Comparison of ENCODE assay signal across 25 mouse cellular contexts in genomic region chr17:27803752-27804151, GRCm38 (mm10). TPM values are rescaled to one million over a fixed set of nuclear protein-coding genes. Genes with fewer than 3 reads are reported as not detected.
DNase-seq lines count a peak whose midpoint lies in the region; ATAC-seq and TF ChIP-seq lines count a peak whose summit lies in the region.
"Had no signal": no experiment of that assay in that cellular context is flagged by ENCODE, and none has a peak within 500 bp of the region (broad histone marks: within the 10 kb centered on the region; RNA-seq: fewer than 3 reads in every experiment).

No protein-coding gene starts in this region.

- peaks cover 57% of the 10 kb centered on the region for H3K4me1 ChIP-seq in liver, adult 2 months (ENCODE audit: control insufficient read depth, insufficient read depth, low read length)
- peaks cover 6% of the 10 kb centered on the region for H3K4me1 ChIP-seq in ES-Bruce4 (ENCODE audit: control insufficient read depth, insufficient read depth, low read length)

- H3K9ac ChIP-seq in liver, adult 2 months (ENCODE audit: low read depth, low read length), result no peak overlapping the region
- no peak overlapping the region for H3K9ac ChIP-seq in ES-Bruce4 (ENCODE audit: low read depth, poor library complexity, severe bottlenecking)
- H3K9ac ChIP-seq: embryonic facial prominence, embryonic 12.5 days; forebrain, embryonic 15.5 days; heart, embryonic 12.5 days; hindbrain, embryonic 13.5 days; liver, embryonic 13.5 days; lung, embryonic 14.5 days; midbrain, embryonic 13.5 days had no signal

- no peak for TF ChIP-seq CTCF in gastrocnemius, adult 2 months (IDR thresholded peaks at IDR 0.05)
- TF ChIP-seq CTCF in liver, adult 2 months (IDR thresholded peaks at IDR 0.05; ENCODE audit: low read depth, low read length), result peak; percentile 32; the same call in 1 of the 2 replicates
- TF ChIP-seq CTCF in ES-Bruce4 (IDR thresholded peaks at IDR 0.05; ENCODE audit: low read depth, low read length), result peak; percentile 27

- no peaks in the 10 kb centered on the region for H3K36me3 ChIP-seq in liver, adult 2 months (ENCODE audit: control insufficient read depth, insufficient read depth, low read length)
- H3K36me3 ChIP-seq in ES-Bruce4 (ENCODE audit: control insufficient read depth, insufficient read depth, low read length, poor library complexity, severe bottlenecking), result no peaks in the 10 kb centered on the region
- H3K36me3 ChIP-seq: embryonic facial prominence, embryonic 12.5 days; forebrain, embryonic 15.5 days; heart, embryonic 12.5 days; hindbrain, embryonic 13.5 days; liver, embryonic 13.5 days; midbrain, embryonic 13.5 days had no signal

- no peak for TF ChIP-seq POLR2A in liver, adult 2 months (IDR thresholded peaks at IDR 0.05; ENCODE audit: extremely low read depth, insufficient read depth, low read length)
- no peak for TF ChIP-seq POLR2A in ES-Bruce4 (IDR thresholded peaks at IDR 0.05; ENCODE audit: insufficient read depth, low read length)

- H3K9me3 ChIP-seq in ES-Bruce4 (replicated peaks; ENCODE audit: control insufficient read depth, insufficient read depth, low read length, poor library complexity, severe bottlenecking), result no peaks in the 10 kb centered on the region
- H3K9me3 ChIP-seq: embryonic facial prominence, embryonic 12.5 days; forebrain, embryonic 15.5 days; heart, embryonic 12.5 days; hindbrain, embryonic 13.5 days; liver, embryonic 13.5 days; megakaryocyte, embryonic 14.5 days; midbrain, embryonic 13.5 days had no signal

- peaks cover 59% of the 10 kb centered on the region for H3K79me2 ChIP-seq in liver, adult 2 months (ENCODE audit: control insufficient read depth, insufficient read depth, low read length)

- no peak for DNase-seq in gastrocnemius, adult 2 months
- no peak for DNase-seq in gastrocnemius, postnatal 10 days
- DNase-seq in liver, adult 2 months (ENCODE audit: extremely low read depth, low read depth, low spot score), result peak; percentile 61
- no peak for DNase-seq in liver
- DNase-seq in adrenal gland, postnatal 25 days, result peak; percentile 32
- DNase-seq: cerebellum, adult 11 months; cerebellum, adult 9-10 months; embryo, embryonic 11 days; heart, adult 2 months; heart, postnatal 4 days; kidney, adult 2 months; kidney, postnatal 10 days; liver, embryonic 13.5 days; lung, embryonic 14.5 days; lung, postnatal 36 days had no signal

- no peak overlapping the region for H3K4me3 ChIP-seq in gastrocnemius, adult 2 months
- no peak overlapping the region for H3K4me3 ChIP-seq in liver, adult 2 months (ENCODE audit: insufficient read depth, low read depth, low read length)
- no peak overlapping the region for H3K4me3 ChIP-seq in ES-Bruce4 (ENCODE audit: low read depth, low read length)
- H3K4me3 ChIP-seq: embryonic facial prominence, embryonic 12.5 days; forebrain, embryonic 15.5 days; heart, adult 2 months; heart, embryonic 12.5 days; hindbrain, embryonic 13.5 days; liver, embryonic 13.5 days; megakaryocyte, embryonic 14.5 days; midbrain, embryonic 13.5 days had no signal

- H3K27me3 ChIP-seq in liver, adult 2 months (ENCODE audit: control insufficient read depth, insufficient read depth, low read length), result no peaks in the 10 kb centered on the region
- no peaks in the 10 kb centered on the region for H3K27me3 ChIP-seq in ES-Bruce4 (ENCODE audit: control insufficient read depth, insufficient read depth, low read length, poor library complexity, severe bottlenecking)
- H3K27me3 ChIP-seq: embryonic facial prominence, embryonic 12.5 days; forebrain, embryonic 15.5 days; heart, embryonic 12.5 days; hindbrain, embryonic 13.5 days; liver, embryonic 13.5 days; megakaryocyte, embryonic 14.5 days; midbrain, embryonic 13.5 days had no signal

- peak overlapping the region; percentile 77 for H3K27ac ChIP-seq in gastrocnemius, adult 2 months
- H3K27ac ChIP-seq in liver, adult 2 months (replicated peaks; ENCODE audit: insufficient read depth, low read depth, low read length), result no peak overlapping the region
- H3K27ac ChIP-seq in ES-Bruce4 (ENCODE audit: insufficient read depth, low read length), result no peak overlapping the region
- H3K27ac ChIP-seq: embryonic facial prominence, embryonic 12.5 days; forebrain, embryonic 15.5 days; heart, adult 2 months; hindbrain, embryonic 13.5 days; liver, embryonic 13.5 days; midbrain, embryonic 13.5 days had no signal

- intact Hi-C loops in gastrocnemius, adult 2 months (cut with DNase I), result no loop called here

- TF ChIP-seq EP300 in ES-Bruce4 (IDR thresholded peaks at IDR 0.05; ENCODE audit: insufficient read depth, low read depth, low read length), result no peak

- ATAC-seq in megakaryocyte-erythroid progenitor cell, adult 5-6 weeks (replicated peaks; ENCODE audit: low FRiP score, low TSS enrichment, poor library complexity, severe bottlenecking), result no peak
- ATAC-seq: CD4-positive, CD25-positive, alpha-beta regulatory T cell, adult 4 months; forebrain, embryonic 15.5 days; inflammation-experienced regulatory T-cells, adult 6 months; midbrain, embryonic 13.5 days had no signal

- WGBS in liver, adult 2 months, result 56% methylated on average over 4 of the region's 4 CpGs

RNA-seq across cellular contexts. Expression of gene D17Wsu92e, which starts 16.7 kb away (rescaled TPM):
- total RNA-seq in gastrocnemius, adult 2 months (2021), result 100 to 1,000 TPM; 182 to 201 TPM
- total RNA-seq in gastrocnemius, postnatal 10 days (2021), result 10 to 100 TPM; 76.7 to 78.6 TPM
- total RNA-seq in liver, adult 2 months (2014; rRNA removed), result 93.0 and 117 TPM in 2 replicates
- polyA plus RNA-seq in liver, adult 2 months (2012; rRNA removed), result 159 and 178 TPM in 2 replicates
- polyA plus RNA-seq in ES-Bruce4 (2011; ENCODE audit: insufficient read depth, insufficient read length, low read depth, missing spikeins), result 90.6 and 95.0 TPM in 2 replicates
- 170 and 180 TPM in 2 replicates for total RNA-seq in adrenal gland, postnatal 25 days (2021)
- total RNA-seq in megakaryocyte-erythroid progenitor cell, adult 5-6 weeks (2014; fragmentation: Nextera tagmentation), result 66.2 and 76.6 TPM in 2 replicates
- 90.1 and 90.5 TPM in 2 replicates for total RNA-seq in megakaryocyte-erythroid progenitor cell, adult 5-6 weeks (2017)

RNA-seq across cellular contexts. Expression of gene Snrpc, which starts 34.2 kb away (rescaled TPM):
- 10 to 100 TPM; 68.3 to 71.2 TPM for total RNA-seq in gastrocnemius, adult 2 months (2021)
- total RNA-seq in gastrocnemius, postnatal 10 days (2021), result 10 to 100 TPM; 93.1 to 94.1 TPM
- total RNA-seq in liver, adult 2 months (2014; rRNA removed), result 24.4 and 27.1 TPM in 2 replicates
- 42.2 and 49.6 TPM in 2 replicates for polyA plus RNA-seq in liver, adult 2 months (2012; rRNA removed)
- polyA plus RNA-seq in ES-Bruce4 (2011; ENCODE audit: insufficient read depth, insufficient read length, low read depth, missing spikeins), result 266 and 268 TPM in 2 replicates
- total RNA-seq in adrenal gland, postnatal 25 days (2021), result 86.4 and 87.9 TPM in 2 replicates
- total RNA-seq in megakaryocyte-erythroid progenitor cell, adult 5-6 weeks (2014; fragmentation: Nextera tagmentation), result 160 and 260 TPM in 2 replicates
- total RNA-seq in megakaryocyte-erythroid progenitor cell, adult 5-6 weeks (2017), result 123 and 157 TPM in 2 replicates

RNA-seq across cellular contexts. Expression of gene Uhrf1bp1, which starts 52.5 kb away (rescaled TPM):
- total RNA-seq in gastrocnemius, adult 2 months (2021), result 10 to 100 TPM; 25.9 to 26.0 TPM
- 10 to 100 TPM; 15.0 to 20.4 TPM for total RNA-seq in gastrocnemius, postnatal 10 days (2021)
- 5.0 and 5.5 TPM in 2 replicates for total RNA-seq in liver, adult 2 months (2014; rRNA removed)
- 7.0 and 7.2 TPM in 2 replicates for polyA plus RNA-seq in liver, adult 2 months (2012; rRNA removed)
- 18.4 and 22.3 TPM in 2 replicates for polyA plus RNA-seq in ES-Bruce4 (2011; ENCODE audit: insufficient read depth, insufficient read length, low read depth, missing spikeins)
- 31.7 and 32.3 TPM in 2 replicates for total RNA-seq in adrenal gland, postnatal 25 days (2021)
- 28.6 and 28.8 TPM in 2 replicates for total RNA-seq in megakaryocyte-erythroid progenitor cell, adult 5-6 weeks (2014; fragmentation: Nextera tagmentation)
- 14.1 and 15.1 TPM in 2 replicates for total RNA-seq in megakaryocyte-erythroid progenitor cell, adult 5-6 weeks (2017)

Comparison
In these comparisons a context has a peak if more than half of its experiments do, and no peak if none do; other contexts are left out.
1. DNase-seq: peak in liver, adult 2 months (single experiment) and adrenal gland, postnatal 25 days (single experiment); none in gastrocnemius, adult 2 months (single experiment), gastrocnemius, postnatal 10 days (single experiment) and liver (single experiment).